Mouse (Mus musculus) limb, embryonic 12.5 days (tissue): Measurements from ENCODE around the gene Fndc1. TPM values are rescaled to one million over a fixed set of nuclear protein-coding genes. Genes with fewer than 3 reads are reported as not detected.

Experiments
- ATAC-seq: fragments of 200-750 bp; cut with Nextera tagmentation; 2 replicates; pipeline ENCODE4 v1.8.0; 2017; ENCODE audit warnings: low read depth, moderate TSS enrichment; ENCODE audit not compliant: insufficient number of reproducible peaks, insufficient read depth, low FRiP score, low TSS enrichment
- H3K27ac ChIP-seq: fragments of 300-500 bp; sonication (generic); 2 replicates; pipeline ENCODE4 v1.5.1; 2016; ENCODE audit warnings: mild to moderate bottlenecking, moderate library complexity
- H3K27me3 ChIP-seq: fragments of 300-500 bp; sonication (generic); 2 replicates; pipeline ENCODE4 v1.6.1; 2016; ENCODE audit warnings: mild to moderate bottlenecking, moderate library complexity
- H3K36me3 ChIP-seq: fragments of 300-500 bp; sonication (generic); 2 replicates; pipeline ENCODE4 v1.6.1; 2016; ENCODE audit warnings: mild to moderate bottlenecking, moderate library complexity
- H3K4me1 ChIP-seq: fragments of 300-500 bp; sonication (generic); replicated peaks from 2 replicates; pipeline ENCODE4 v1.6.1; 2016
- H3K4me2 ChIP-seq: fragments of 300-500 bp; sonication (generic); 2 replicates; pipeline ENCODE4 v1.6.1; 2016; ENCODE audit warnings: mild to moderate bottlenecking, moderate library complexity
- H3K4me3 ChIP-seq: fragments of 300-500 bp; sonication (generic); replicated peaks from 2 replicates; pipeline ENCODE4 v1.5.1; 2016; ENCODE audit warnings: mild to moderate bottlenecking
- H3K9ac ChIP-seq: fragments of 300-500 bp; sonication (generic); replicated peaks from 2 replicates; pipeline ENCODE4 v1.6.1; 2016; ENCODE audit warnings: mild to moderate bottlenecking, moderate library complexity
- H3K9me3 ChIP-seq: fragments of 300-500 bp; sonication (generic); 2 replicates; pipeline ENCODE4 v1.6.1; 2016; ENCODE audit warnings: mild to moderate bottlenecking, moderate library complexity
- WGBS: fragments of 180-500 bp; shearing (Covaris S2); methylation state at CpG from one replicate; pipeline ENCODE4 v1.1.7; 2016; 5-methylcytosine and 5-hydroxymethylcytosine counted together
- polyA plus RNA-seq: library from polyadenylated mRNA; unstranded; fragments of >200 nt; fragmentation: Nextera tagmentation; extraction: Ambion mirVana; gene quantifications from 2 replicates; pipeline ENCODE4 v1.2.1, GENCODE M21; 2016

The Fndc1 gene
- 4.1 and 8.0 TPM in 2 replicates for polyA plus RNA-seq

GRCm38 (mm10) chr17:7826819-7827515, at the start of gene Fndc1:
Gene Fndc1, minus strand, starts transcription at chr17:7827302.
- peak; percentile 20; the same call in 1 of the 2 replicates for ATAC-seq
- H3K27me3 ChIP-seq = peaks cover 54% of the 10 kb centered on the region
- no peak within 1 kb of the TSS for H3K27ac ChIP-seq
- WGBS = 2% methylated on average over 60 of the region's 60 CpGs
- H3K4me2 ChIP-seq = peak within 1 kb of the TSS; percentile 98
- no peaks in the 10 kb centered on the region for H3K36me3 ChIP-seq
- peak within 1 kb of the TSS; percentile 54 for H3K4me3 ChIP-seq
- peak within 1 kb of the TSS; percentile 60 for H3K9ac ChIP-seq
- no peaks in the 10 kb centered on the region for H3K9me3 ChIP-seq
- peaks cover 11% of the 10 kb centered on the region for H3K4me1 ChIP-seq

GRCm38 (mm10) chr17:7876541-7876940, 49.4 kb upstream of the Fndc1 start:
- H3K4me3 ChIP-seq = no peak overlapping the region
- no peak for ATAC-seq
- no peak overlapping the region for H3K4me2 ChIP-seq
- H3K4me1 ChIP-seq = peaks cover 24% of the 10 kb centered on the region; the same call in 1 of the 2 replicates
- H3K27ac ChIP-seq = no peak overlapping the region
- no peaks in the 10 kb centered on the region for H3K36me3 ChIP-seq
- no peaks in the 10 kb centered on the region for H3K9me3 ChIP-seq
- no peaks in the 10 kb centered on the region for H3K27me3 ChIP-seq
- H3K9ac ChIP-seq = no peak overlapping the region
- WGBS = 89% methylated on average over 13 of the region's 13 CpGs

GRCm38 (mm10) chr17:7875941-7876461, 48.9 kb upstream of the Fndc1 start:
- H3K27ac ChIP-seq = no peak overlapping the region
- H3K9ac ChIP-seq = no peak overlapping the region
- H3K36me3 ChIP-seq = no peaks in the 10 kb centered on the region
- H3K4me2 ChIP-seq = no peak overlapping the region
- peak; percentile 39; the same call in 1 of the 2 replicates for ATAC-seq
- no peak overlapping the region for H3K4me3 ChIP-seq
- 29% methylated on average over 12 of the region's 12 CpGs for WGBS
- H3K4me1 ChIP-seq = peaks cover 24% of the 10 kb centered on the region; the same call in 1 of the 2 replicates
- no peaks in the 10 kb centered on the region for H3K27me3 ChIP-seq
- no peaks in the 10 kb centered on the region for H3K9me3 ChIP-seq

GRCm38 (mm10) chr17:7874776-7875531, 47.9 kb upstream of the Fndc1 start:
- WGBS = 83% methylated on average over 21 of the region's 21 CpGs
- no peak for ATAC-seq
- H3K4me3 ChIP-seq = no peak overlapping the region
- H3K9me3 ChIP-seq = no peaks in the 10 kb centered on the region
- H3K4me2 ChIP-seq = no peak overlapping the region
- H3K9ac ChIP-seq = no peak overlapping the region
- 0 out of 2 replicates have a peak overlapping the region, but pooled peaks have one; percentile 12 for H3K27ac ChIP-seq
- no peaks in the 10 kb centered on the region for H3K36me3 ChIP-seq
- H3K4me1 ChIP-seq = peaks cover 24% of the 10 kb centered on the region; the same call in 1 of the 2 replicates
- no peaks in the 10 kb centered on the region for H3K27me3 ChIP-seq

GRCm38 (mm10) chr17:7873382-7873781, 46.3 kb upstream of the Fndc1 start:
- peak overlapping the region; percentile 35; the same call in 1 of the 2 replicates for H3K27ac ChIP-seq
- WGBS = 68% methylated on average over 7 of the region's 7 CpGs

GRCm38 (mm10) chr17:7871800-7872199, 44.7 kb upstream of the Fndc1 start:
- no peak overlapping the region for H3K4me2 ChIP-seq
- 89% methylated on average over 10 of the region's 10 CpGs for WGBS

More at GRCm38 (mm10) chr17:7873382-7873781, 46.3 kb upstream of the Fndc1 start:
- no peak for ATAC-seq
- Histone ChIP-seq H3K27me3 (no peaks in the 10 kb centered on the region), H3K4me1 (peaks cover 28% of the 10 kb centered on the region), H3K4me2 (no peak overlapping the region), H3K9ac (no peak overlapping the region), H3K4me3 (no peak overlapping the region), H3K36me3 (no peaks in the 10 kb centered on the region), H3K9me3 (no peaks in the 10 kb centered on the region)

GRCm38 (mm10) chr17:7870862-7871605, 43.9 kb upstream of the Fndc1 start:
- Histone ChIP-seq H3K4me2 (no peak overlapping the region), H3K27me3 (no peaks in the 10 kb centered on the region), H3K27ac (no peak overlapping the region), H3K4me1 (peaks cover 16% of the 10 kb centered on the region), H3K9ac (no peak overlapping the region), H3K4me3 (no peak overlapping the region), H3K9me3 (no peaks in the 10 kb centered on the region), H3K36me3 (no peaks in the 10 kb centered on the region)
- 85% methylated on average over 6 of the region's 6 CpGs for WGBS
- ATAC-seq = no peak

More at GRCm38 (mm10) chr17:7871800-7872199, 44.7 kb upstream of the Fndc1 start:
- ATAC-seq = no peak
- H3K4me1 ChIP-seq = peaks cover 20% of the 10 kb centered on the region
- H3K4me3 ChIP-seq = no peak overlapping the region
- no peak overlapping the region for H3K9ac ChIP-seq
- no peaks in the 10 kb centered on the region for H3K9me3 ChIP-seq
- H3K27me3 ChIP-seq = no peaks in the 10 kb centered on the region
- no peaks in the 10 kb centered on the region for H3K36me3 ChIP-seq
- no peak overlapping the region for H3K27ac ChIP-seq

GRCm38 (mm10) chr17:7869114-7869513, 42.0 kb upstream of the Fndc1 start:
- H3K27me3 ChIP-seq = no peaks in the 10 kb centered on the region
- H3K4me1 ChIP-seq = peaks cover 5% of the 10 kb centered on the region; the same call in 1 of the 2 replicates
- no peak overlapping the region for H3K9ac ChIP-seq
- no peak for ATAC-seq
- no peak overlapping the region for H3K27ac ChIP-seq
- no peak overlapping the region for H3K4me2 ChIP-seq
- no peak overlapping the region for H3K4me3 ChIP-seq
- no peaks in the 10 kb centered on the region for H3K9me3 ChIP-seq
- 75% methylated on average over 7 of the region's 7 CpGs for WGBS
- no peaks in the 10 kb centered on the region for H3K36me3 ChIP-seq

- H3K27me3 ChIP-seq = no peaks in the 10 kb centered on the region
- no peaks in the 10 kb centered on the region for H3K9me3 ChIP-seq
- no peak overlapping the region for H3K27ac ChIP-seq
- no peaks in the 10 kb centered on the region for H3K36me3 ChIP-seq
- 15% methylated on average over 4 of the region's 4 CpGs for WGBS
- H3K4me3 ChIP-seq = no peak overlapping the region
- no peak overlapping the region for H3K9ac ChIP-seq
- no peak overlapping the region for H3K4me2 ChIP-seq
- ATAC-seq = peak; percentile 39; the same call in 1 of the 2 replicates
- H3K4me1 ChIP-seq = peaks cover 5% of the 10 kb centered on the region; the same call in 1 of the 2 replicates
Observed at GRCm38 (mm10) chr17:7868631-7869030, 41.5 kb upstream of the Fndc1 start.

GRCm38 (mm10) chr17:7864740-7865139, 37.6 kb upstream of the Fndc1 start:
- no peaks in the 10 kb centered on the region for H3K9me3 ChIP-seq
- no peak overlapping the region for H3K27ac ChIP-seq
- peaks cover 5% of the 10 kb centered on the region; the same call in 1 of the 2 replicates for H3K4me1 ChIP-seq
- no peak for ATAC-seq
- WGBS = 23% methylated on average over 7 of the region's 7 CpGs
- no peak overlapping the region for H3K9ac ChIP-seq
- no peaks in the 10 kb centered on the region for H3K27me3 ChIP-seq
- H3K4me2 ChIP-seq = no peak overlapping the region
- no peak overlapping the region for H3K4me3 ChIP-seq
- no peaks in the 10 kb centered on the region for H3K36me3 ChIP-seq
